Mouse (Mus musculus) lung, postnatal 0 days (tissue): ENCODE measurements at regions not wholly inside any gene's neighbourhood (a gene's known extent, or its start where the extent isn't known, plus 50 kb on each side); places are given as distances from the start of the nearest gene placed in this dataset.

Experiments used
- ATAC-seq: fragments of 200-750 bp; cut with Nextera tagmentation; 2 replicates; pipeline ENCODE4 v1.8.0; 2017; ENCODE audit warnings: moderate library complexity
- DNase-seq: peaks from one replicate; pipeline ENCODE4 v3.0.0-alpha.2; 2016; ENCODE audit warnings: low spot score
- H3K27ac ChIP-seq: fragments of 300-500 bp; sonication (generic); 2 replicates; pipeline ENCODE4 v1.5.1; 2014; ENCODE audit warnings: antibody characterized with exemption, mild to moderate bottlenecking, low read length, mixed read lengths
- H3K27me3 ChIP-seq: fragments of 300-500 bp; sonication (generic); replicated peaks from 2 replicates; pipeline ENCODE4 v1.6.1; 2014; ENCODE audit warnings: low read length, mixed read lengths; ENCODE audit not compliant: insufficient read depth
- H3K36me3 ChIP-seq: fragments of 300-500 bp; sonication (generic); 2 replicates; pipeline ENCODE4 v1.6.1; 2014; ENCODE audit warnings: low read length, mixed read lengths; ENCODE audit not compliant: insufficient read depth
- H3K4me1 ChIP-seq: fragments of 300-500 bp; sonication (generic); 2 replicates; pipeline ENCODE4 v1.6.1; 2014; ENCODE audit warnings: antibody characterized with exemption, low read depth, low read length, mixed read lengths; ENCODE audit not compliant: insufficient read depth
- H3K4me2 ChIP-seq: fragments of 300-500 bp; sonication (generic); replicated peaks from 2 replicates; pipeline ENCODE4 v1.6.1; 2014; ENCODE audit warnings: low read depth, mild to moderate bottlenecking, low read length, moderate library complexity, mixed read lengths
- H3K4me3 ChIP-seq: fragments of 300-500 bp; sonication (generic); 2 replicates; pipeline ENCODE4 v1.5.1; 2014; ENCODE audit warnings: low read depth, low read length
- H3K9ac ChIP-seq: fragments of 300-500 bp; sonication (generic); replicated peaks from 2 replicates; pipeline ENCODE4 v1.6.1; 2014; ENCODE audit warnings: low read depth, mild to moderate bottlenecking
- H3K9me3 ChIP-seq: fragments of 300-500 bp; sonication (generic); 2 replicates; pipeline ENCODE4 v1.6.1; 2016; ENCODE audit warnings: low read length, mixed read lengths
- CTCF ChIP-seq: IDR thresholded peaks from 2 replicates; pipeline ENCODE4 v1.5.1; 2016; ENCODE audit warnings: antibody characterized with exemption, mild to moderate bottlenecking
- EP300 ChIP-seq: IDR thresholded peaks from 2 replicates; pipeline ENCODE4 v1.6.1; 2016; ENCODE audit warnings: antibody characterized with exemption, mild to moderate bottlenecking, control low read depth
- WGBS: fragments of 180-500 bp; shearing (Covaris S2); extraction: QIAGEN DNeasy Blood & Tissue Kit; methylation state at CpG from one replicate; pipeline ENCODE4 v1.1.7; 2014; 5-methylcytosine and 5-hydroxymethylcytosine counted together

- H3K36me3 ChIP-seq: no peaks in the 10 kb centered on the region
- no peak for DNase-seq
- 56% methylated on average over 5 of the region's 5 CpGs for WGBS
These were observed 115.3 kb upstream of the Frg1 start for GRCm38 (mm10) chr8:41532212-41532611.

GRCm38 (mm10) chr8:41529581-41529980 is 112.7 kb upstream of the Frg1 start:
- H3K27ac ChIP-seq: no peak overlapping the region
- 83% methylated on average over 8 of the region's 8 CpGs for WGBS
- no peaks in the 10 kb centered on the region for H3K9me3 ChIP-seq
- no peak overlapping the region for H3K9ac ChIP-seq
- no peaks in the 10 kb centered on the region for H3K36me3 ChIP-seq
- TF ChIP-seq EP300 (no peak), CTCF (no peak)
- no peak for ATAC-seq
- no peak for DNase-seq
- no peak overlapping the region for H3K4me2 ChIP-seq
- no peaks in the 10 kb centered on the region for H3K27me3 ChIP-seq
- H3K4me3 ChIP-seq: no peak overlapping the region
- no peaks in the 10 kb centered on the region for H3K4me1 ChIP-seq

More at GRCm38 (mm10) chr8:41532212-41532611, 115.3 kb upstream of the Frg1 start:
- Histone ChIP-seq H3K27me3 (no peaks in the 10 kb centered on the region), H3K4me1 (no peaks in the 10 kb centered on the region), H3K4me2 (no peak overlapping the region), H3K27ac (no peak overlapping the region), H3K9ac (no peak overlapping the region), H3K4me3 (no peak overlapping the region), H3K9me3 (no peaks in the 10 kb centered on the region)
- TF ChIP-seq EP300 (no peak), CTCF (no peak)
- no peak for ATAC-seq

- no peaks in the 10 kb centered on the region for H3K36me3 ChIP-seq
- no peak overlapping the region for H3K27ac ChIP-seq
- TF ChIP-seq EP300 (no peak), CTCF (no peak)
- no peak for ATAC-seq
- WGBS: 81% methylated on average over 7 of the region's 7 CpGs
- no peak overlapping the region for H3K4me3 ChIP-seq
- no peaks in the 10 kb centered on the region for H3K27me3 ChIP-seq
- no peak for DNase-seq
- H3K4me1 ChIP-seq: no peaks in the 10 kb centered on the region
- no peak overlapping the region for H3K9ac ChIP-seq
- no peak overlapping the region for H3K4me2 ChIP-seq
- H3K9me3 ChIP-seq: no peaks in the 10 kb centered on the region
These were observed 109.4 kb upstream of the Frg1 start for GRCm38 (mm10) chr8:41526283-41526682.

GRCm38 (mm10) chr8:41485163-41485562 is 68.3 kb upstream of the Frg1 start:
- TF ChIP-seq EP300: no peak
- no peak for TF ChIP-seq CTCF
- 0 out of 2 replicates have a peak, but pooled peaks have one; percentile 28 for ATAC-seq
- DNase-seq: peak; percentile 34
- H3K36me3 ChIP-seq: no peaks in the 10 kb centered on the region
- no peaks in the 10 kb centered on the region for H3K4me1 ChIP-seq
- no peak overlapping the region for H3K27ac ChIP-seq
- H3K4me2 ChIP-seq: no peak overlapping the region
- no peak overlapping the region for H3K9ac ChIP-seq
- WGBS: 57% methylated on average over 5 of the region's 5 CpGs
- H3K27me3 ChIP-seq: no peaks in the 10 kb centered on the region
- no peak overlapping the region for H3K4me3 ChIP-seq
- H3K9me3 ChIP-seq: no peaks in the 10 kb centered on the region

DNA sequence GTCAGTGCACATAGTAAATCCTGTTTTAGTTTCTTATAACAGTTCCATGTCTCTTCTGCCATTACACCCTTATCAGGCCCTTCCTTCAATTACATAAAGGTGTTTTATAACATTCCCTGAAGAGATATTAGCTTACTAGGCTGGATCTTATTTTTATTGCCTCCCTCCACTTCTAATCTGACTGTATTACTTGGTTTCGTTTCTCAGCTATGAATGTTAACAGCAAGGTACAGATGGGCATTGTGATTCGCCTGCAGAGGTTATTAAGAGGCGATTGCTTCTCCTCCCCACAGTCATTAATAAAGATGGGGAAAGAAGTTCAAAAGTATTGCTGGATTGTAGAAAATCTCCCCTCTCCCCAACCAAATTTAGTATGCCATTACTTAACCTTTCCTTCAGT is 66.4 kb upstream of the Frg1 start:
- Histone ChIP-seq H3K9ac (no peak overlapping the region), H3K27ac (no peak overlapping the region), H3K27me3 (no peaks in the 10 kb centered on the region), H3K36me3 (no peaks in the 10 kb centered on the region), H3K9me3 (no peaks in the 10 kb centered on the region), H3K4me3 (no peak overlapping the region), H3K4me1 (no peaks in the 10 kb centered on the region), H3K4me2 (no peak overlapping the region)
- WGBS: 72% methylated on average over 3 of the region's 3 CpGs
- DNase-seq (no peak), ATAC-seq (no peak)
- no peak for TF ChIP-seq EP300
- no peak for TF ChIP-seq CTCF

- Histone ChIP-seq H3K4me1 (no peaks in the 10 kb centered on the region), H3K27me3 (no peaks in the 10 kb centered on the region), H3K9me3 (no peaks in the 10 kb centered on the region), H3K27ac (no peak overlapping the region), H3K9ac (no peak overlapping the region), H3K4me2 (no peak overlapping the region), H3K4me3 (no peak overlapping the region), H3K36me3 (no peaks in the 10 kb centered on the region)
- no peak for ATAC-seq
- no peak for TF ChIP-seq EP300
- TF ChIP-seq CTCF: no peak
- no peak for DNase-seq
- 23% methylated on average over 8 of the region's 8 CpGs for WGBS
These were observed 56.3 kb upstream of the Frg1 start for GRCm38 (mm10) chr8:41472992-41473699.
